ENCODE assay signal across 26 mouse cellular contexts in the genomic region with DNA sequence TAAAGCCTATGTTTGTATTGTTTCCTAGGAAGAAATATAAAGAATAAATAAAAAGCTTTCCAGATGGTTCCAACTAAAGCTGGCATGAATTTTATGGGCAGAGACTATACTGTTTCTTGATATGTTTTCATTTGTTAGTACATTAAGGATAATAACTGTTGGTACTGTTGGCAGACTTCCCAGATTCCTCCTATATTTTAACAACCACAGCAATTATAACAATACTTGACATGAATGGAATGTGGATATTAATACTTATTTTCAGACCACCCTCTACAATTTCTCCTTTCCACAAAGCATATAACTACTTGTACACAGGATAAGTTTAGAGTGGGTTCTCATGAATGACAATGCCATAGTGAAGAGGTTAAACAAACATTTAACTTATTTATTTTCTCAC.
"Had no signal": no experiment of that assay in that cellular context is flagged by ENCODE, and none has a peak within 500 bp of the region (broad histone marks: within the 10 kb centered on the region; RNA-seq: fewer than 3 reads in every experiment).

No protein-coding gene starts in this region.

- H3K27ac ChIP-seq: gastrocnemius, adult 2 months; heart, embryonic 10.5 days; hindbrain, embryonic 10.5 days; hindbrain, embryonic 12.5 days; hindbrain, embryonic 15.5 days; intestine, embryonic 15.5 days; kidney, postnatal 0 days; limb, embryonic 12.5 days; limb, embryonic 15.5 days; liver, embryonic 12.5 days; liver, embryonic 14.5 days had no signal

- H3K4me2 ChIP-seq: heart, embryonic 12.5 days; hindbrain, embryonic 12.5 days; hindbrain, embryonic 15.5 days; intestine, embryonic 15.5 days; limb, embryonic 12.5 days; limb, embryonic 15.5 days; liver, embryonic 12.5 days had no signal

- H3K27me3 ChIP-seq: heart, embryonic 12.5 days; hindbrain, embryonic 12.5 days; hindbrain, embryonic 15.5 days; intestine, embryonic 15.5 days; limb, embryonic 12.5 days; limb, embryonic 15.5 days; liver, embryonic 12.5 days had no signal

- ATAC-seq: inflammation-experienced regulatory T-cells, adult 6 months; intestine, embryonic 15.5 days; intestine, postnatal 0 days; liver, embryonic 12.5 days had no signal

- H3K9me3 ChIP-seq: heart, embryonic 10.5 days; heart, embryonic 12.5 days; hindbrain, embryonic 10.5 days; hindbrain, embryonic 12.5 days; hindbrain, embryonic 15.5 days; intestine, embryonic 15.5 days; limb, embryonic 12.5 days; limb, embryonic 15.5 days; liver, embryonic 12.5 days had no signal

- H3K36me3 ChIP-seq: heart, embryonic 10.5 days; heart, embryonic 12.5 days; hindbrain, embryonic 10.5 days; hindbrain, embryonic 12.5 days; hindbrain, embryonic 15.5 days; intestine, embryonic 15.5 days; limb, embryonic 12.5 days; limb, embryonic 15.5 days; liver, embryonic 12.5 days had no signal

- H3K4me3 ChIP-seq: gastrocnemius, adult 2 months; heart, embryonic 10.5 days; heart, embryonic 12.5 days; hindbrain, embryonic 10.5 days; hindbrain, embryonic 12.5 days; hindbrain, embryonic 15.5 days; intestine, embryonic 15.5 days; limb, embryonic 12.5 days; limb, embryonic 15.5 days; liver, embryonic 12.5 days had no signal

- H3K9ac ChIP-seq: heart, embryonic 12.5 days; hindbrain, embryonic 12.5 days; hindbrain, embryonic 15.5 days; intestine, embryonic 15.5 days; limb, embryonic 12.5 days; limb, embryonic 15.5 days; liver, embryonic 12.5 days; liver, embryonic 14.5 days had no signal

- H3K4me1 ChIP-seq: heart, embryonic 10.5 days; heart, embryonic 12.5 days; hindbrain, embryonic 10.5 days; hindbrain, embryonic 12.5 days; hindbrain, embryonic 15.5 days; intestine, embryonic 15.5 days; limb, embryonic 12.5 days; limb, embryonic 15.5 days; liver, embryonic 12.5 days had no signal

- DNase-seq: gastrocnemius, adult 2 months; gastrocnemius, postnatal 10 days; gastrocnemius, postnatal 25 days; heart, adult 18-20 months; heart, postnatal 10 days; heart, postnatal 4 days; kidney, adult 18-20 months; kidney, adult 8-10 months; kidney, postnatal 14 days; kidney, postnatal 36 days; layer of hippocampus, adult 9-11 months; layer of hippocampus, postnatal 36 days; left cerebral cortex, postnatal 4 days had no signal
